Mouse (Mus musculus): ENCODE measurements around the gene Sec23b.

Gene Sec23b

DNA sequence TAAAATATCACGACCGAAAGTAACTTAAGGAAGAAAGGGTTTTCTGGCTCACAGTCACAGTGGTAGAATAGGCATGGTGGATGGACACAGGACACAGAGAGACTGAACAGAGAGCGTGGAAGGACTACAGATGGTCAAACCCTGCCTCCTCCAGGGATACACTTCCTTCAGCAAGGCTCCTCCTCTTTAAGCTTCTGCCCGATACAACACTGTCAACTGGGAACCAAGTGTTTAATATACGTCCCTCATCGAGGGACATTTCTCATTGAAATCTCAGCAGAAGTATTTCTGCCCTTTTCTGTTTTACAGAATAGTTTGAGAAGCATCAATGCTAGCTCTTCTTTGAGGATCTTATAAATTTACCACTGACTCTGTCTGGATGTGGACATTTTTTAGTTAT, 57.9 kb downstream of the Sec23b start:
- no peak for DNase-seq

DNA sequence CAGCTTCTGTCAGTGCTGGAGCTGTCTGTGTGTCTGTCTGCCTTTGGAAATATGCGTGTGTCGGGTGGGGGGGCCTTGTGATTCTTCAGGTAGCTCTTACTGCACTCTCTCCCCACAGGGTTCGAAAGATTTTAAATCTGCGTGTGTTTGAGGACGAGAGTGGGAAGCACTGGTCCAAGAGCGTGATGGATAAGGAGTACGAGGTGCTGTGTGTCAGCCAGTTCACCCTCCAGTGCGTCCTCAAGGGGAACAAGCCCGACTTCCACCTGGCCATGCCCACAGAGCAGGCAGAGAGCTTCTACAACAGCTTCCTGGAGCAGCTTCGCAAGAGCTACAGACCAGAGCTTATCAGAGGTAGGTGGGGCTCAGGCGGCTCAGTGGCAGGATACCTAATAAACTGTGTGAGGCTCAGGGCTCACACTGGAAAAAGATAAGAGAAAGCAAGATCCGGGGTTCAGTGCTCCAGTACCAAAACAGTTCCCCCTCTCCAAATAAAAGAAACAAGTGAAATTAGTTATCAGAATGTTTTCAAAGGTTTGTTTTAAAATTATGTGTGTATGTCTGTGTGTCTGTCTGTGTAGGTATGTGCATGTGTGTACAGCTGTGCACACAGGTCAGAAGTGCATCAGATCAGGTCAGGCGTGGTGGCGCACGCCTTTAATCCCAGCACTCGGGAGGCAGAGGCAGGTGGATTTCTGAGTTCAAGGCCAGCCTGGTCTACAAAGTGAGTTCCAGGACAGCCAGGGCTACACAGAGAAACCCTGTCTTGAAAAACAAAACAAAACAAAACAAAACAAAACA, 61.2 kb downstream of the Sec23b start:
- no peak for DNase-seq

DNA sequence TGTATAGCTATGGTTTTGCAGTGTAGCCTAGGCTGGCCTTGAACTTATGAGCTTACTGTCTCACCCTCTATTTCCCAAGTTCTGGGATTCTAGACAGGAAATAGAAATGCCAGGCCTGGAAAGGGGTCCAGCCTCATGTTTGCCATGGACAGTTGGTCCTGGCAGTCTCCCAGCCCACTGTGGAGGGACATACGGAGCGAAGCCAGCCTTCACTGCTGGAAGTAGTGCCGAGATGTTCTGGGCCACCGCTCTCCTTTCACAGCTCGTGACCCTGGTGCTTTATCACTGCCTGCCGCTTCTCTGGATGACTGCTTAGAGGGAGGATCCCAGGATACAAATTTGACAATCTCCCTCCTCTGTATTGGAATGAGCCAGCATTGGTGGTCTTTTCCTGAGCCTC, 65.5 kb downstream of the Sec23b start:
- DNase-seq = no peak

DNA sequence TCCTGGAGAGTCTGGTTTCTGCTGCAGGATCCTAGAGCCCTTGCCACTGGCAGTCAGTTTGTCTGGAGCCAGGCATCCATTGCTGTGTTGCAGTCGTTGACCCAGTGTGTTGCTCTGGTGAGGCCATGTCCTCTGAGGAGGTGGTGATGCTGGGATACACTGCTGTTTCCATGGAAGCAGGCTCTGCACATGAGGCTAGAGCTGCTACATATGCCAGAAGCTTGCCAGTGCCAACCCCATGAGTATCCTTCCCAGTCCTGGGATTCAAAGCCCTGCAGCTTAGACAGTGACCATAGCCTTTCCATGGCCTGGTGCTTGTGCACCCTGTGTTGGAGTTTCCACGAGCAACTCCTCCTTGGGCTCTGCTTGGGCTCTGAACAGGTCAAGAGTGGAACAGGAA, 77.5 kb downstream of the Sec23b start:
- DNase-seq = no peak

DNA sequence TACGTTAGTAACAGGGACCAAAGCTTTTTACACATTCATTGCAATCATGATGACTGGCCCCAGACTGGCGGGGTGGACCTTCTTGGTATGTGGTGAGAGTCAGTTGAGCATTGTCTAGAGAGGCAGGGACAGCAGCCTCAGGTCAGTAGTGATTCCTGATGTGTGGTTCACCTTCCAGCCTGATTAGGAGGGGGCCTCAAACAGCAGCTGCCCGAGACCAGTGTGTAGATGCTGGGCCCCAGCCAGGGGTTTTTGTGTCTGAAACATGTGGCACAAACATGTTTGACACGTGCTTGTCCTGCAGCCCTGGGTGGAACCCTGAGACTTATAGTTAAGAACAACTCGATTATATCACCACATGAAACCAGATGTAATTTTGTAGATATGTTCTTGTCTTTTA, 78.2 kb downstream of the Sec23b start:
- no peak for DNase-seq

DNA sequence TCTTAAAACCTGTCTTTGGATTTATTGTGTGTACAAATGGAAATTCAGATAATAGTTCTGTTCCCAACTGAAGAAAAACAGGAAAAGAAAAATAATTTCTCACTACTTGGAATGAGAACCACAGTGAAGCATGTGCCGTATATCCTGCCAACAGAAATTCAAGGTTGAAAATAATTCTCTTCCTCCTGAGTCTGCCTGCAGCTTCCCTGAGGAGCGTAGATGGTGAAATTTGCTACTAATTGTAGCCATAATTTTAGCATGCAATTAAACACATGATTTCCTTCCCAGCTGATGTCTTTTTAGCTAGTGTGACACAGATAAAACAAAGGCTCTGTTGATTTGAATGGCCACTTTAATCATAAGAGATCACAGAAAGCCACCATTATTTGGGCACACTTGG, 78.7 kb downstream of the Sec23b start:
- no peak for DNase-seq

DNA sequence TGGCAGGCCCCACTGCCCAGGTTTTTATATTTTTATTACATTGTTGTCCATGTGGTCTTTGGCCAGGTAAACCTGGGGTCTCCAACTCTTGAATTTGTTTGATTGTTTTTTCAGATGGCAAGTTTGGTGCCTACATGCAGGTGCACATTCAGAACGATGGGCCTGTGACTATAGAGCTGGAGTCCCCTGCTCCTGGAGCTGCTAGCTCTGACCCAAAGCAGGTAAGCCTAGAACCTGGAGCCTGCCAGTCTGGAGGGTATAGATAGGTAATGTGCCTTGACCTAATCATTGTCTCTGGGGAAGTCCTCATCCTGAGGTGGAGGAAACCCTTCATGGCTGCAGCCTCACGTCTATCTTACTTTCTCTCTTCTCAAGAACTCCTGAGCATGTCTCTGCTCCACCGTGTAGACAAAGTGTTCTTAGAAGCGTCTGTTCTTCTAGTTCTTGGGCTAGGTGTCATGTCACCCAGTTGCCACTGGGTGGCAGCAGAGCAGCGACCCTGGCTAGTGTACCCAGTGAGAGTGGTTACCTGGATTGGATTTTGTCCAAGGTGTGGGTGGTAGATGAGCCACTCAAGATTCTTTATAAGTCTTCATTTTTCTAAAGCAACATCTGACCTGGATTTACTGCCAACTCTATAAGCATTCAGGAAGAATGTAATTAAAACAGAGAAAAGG, 79.8 kb downstream of the Sec23b start:
- peak in 1 of 2 experiments; percentile 55 for DNase-seq

DNA sequence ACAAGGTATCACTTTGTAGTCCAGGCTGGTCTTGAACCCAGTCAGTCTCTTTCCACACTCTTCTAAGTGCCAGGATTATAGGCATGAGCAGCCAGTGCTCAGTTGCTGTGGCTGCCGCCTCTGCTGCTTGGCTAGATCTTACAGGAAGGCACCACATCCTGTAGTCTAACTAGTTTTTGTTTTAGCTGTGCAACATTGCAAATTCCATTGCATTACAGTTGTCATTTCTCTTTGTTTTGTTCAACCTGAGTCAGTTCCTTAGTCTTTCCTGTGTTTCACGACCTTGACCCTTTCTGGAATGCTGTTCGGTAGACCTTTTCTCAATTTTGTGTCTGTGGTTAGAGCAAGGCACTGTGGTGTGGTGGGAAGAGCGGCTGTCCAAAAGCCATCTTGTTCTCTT, 81.2 kb downstream of the Sec23b start:
- DNase-seq = no peak

DNA sequence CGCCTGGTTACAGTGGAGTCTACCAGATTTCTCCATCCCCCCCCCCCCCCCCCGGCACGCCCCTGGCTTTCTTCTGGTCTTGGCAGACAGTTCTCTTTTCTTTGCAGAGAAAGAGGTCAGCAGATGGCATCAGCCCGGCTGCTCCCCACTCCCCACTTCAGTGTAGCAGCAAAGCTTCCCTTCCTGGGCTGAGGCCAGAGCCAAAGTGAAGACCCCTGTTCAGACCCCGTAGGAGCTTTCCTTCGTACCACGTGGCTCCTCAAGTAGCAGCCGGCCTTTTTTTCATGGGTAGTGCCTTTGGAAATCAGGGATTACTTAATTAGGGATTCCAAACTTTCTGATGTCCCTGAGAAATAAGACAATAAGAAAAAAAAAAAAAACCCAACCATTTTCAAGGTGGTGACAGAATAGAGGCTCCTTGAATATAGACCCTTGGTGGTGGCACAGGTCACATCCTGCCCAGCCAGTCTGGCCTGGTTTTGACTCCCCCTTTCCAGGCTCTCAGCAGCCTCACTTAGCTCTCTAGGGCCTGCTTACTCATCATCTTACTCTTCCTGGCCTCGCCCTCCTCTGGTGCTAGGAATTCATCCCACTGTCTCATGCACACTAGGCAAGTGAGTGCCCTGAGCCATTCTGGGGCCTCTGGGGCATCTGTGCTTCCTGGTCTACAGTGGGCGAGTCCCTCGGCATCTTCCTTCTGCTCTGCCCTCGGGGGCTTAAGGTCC, 81.8 kb downstream of the Sec23b start:
- no peak for DNase-seq

DNA sequence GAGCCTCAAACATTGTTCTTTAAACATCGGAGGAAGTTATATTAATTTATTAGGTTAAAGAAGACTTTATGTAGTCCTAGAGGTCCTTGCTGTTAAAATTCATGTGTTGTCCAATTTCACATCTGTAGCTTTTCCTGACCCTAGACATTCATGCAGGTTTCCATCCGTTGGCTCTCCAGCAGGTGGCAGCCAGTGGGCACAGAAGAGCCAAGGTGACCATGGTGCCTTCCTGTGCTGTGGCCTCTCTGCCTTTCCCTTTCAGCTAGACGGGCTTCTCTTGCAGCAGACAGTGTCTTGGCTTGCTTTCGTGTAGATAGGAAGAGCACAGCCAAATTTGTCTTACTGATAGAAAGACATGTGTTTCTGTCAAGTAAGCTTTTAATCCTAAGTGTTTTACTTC, 82.7 kb downstream of the Sec23b start:
- DNase-seq = no peak

DNA sequence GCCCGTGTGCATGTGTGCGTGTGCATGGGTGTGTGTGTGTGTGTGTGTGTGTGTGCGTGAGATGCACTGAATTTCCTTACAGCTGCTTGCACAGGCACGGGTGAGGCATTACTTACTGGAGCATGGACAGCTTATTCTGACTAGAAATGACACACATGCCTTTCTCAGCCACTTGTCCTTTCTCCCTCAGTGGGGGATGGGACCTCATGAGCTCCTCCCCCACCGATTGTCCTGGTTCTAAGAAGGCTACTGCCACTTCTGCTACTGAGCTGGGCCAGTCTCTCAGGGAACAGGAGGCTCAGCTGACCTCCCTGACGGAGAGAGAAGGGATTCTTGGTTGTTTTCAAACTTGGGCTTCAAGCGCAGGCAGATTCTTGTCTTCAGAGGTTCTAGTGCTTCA, 84.1 kb downstream of the Sec23b start:
- no peak for DNase-seq
